Mouse (Mus musculus) ES-Bruce4 (cell line): ENCODE data around the gene Cdk8. TPM values are rescaled to one million over a fixed set of nuclear protein-coding genes. Genes with fewer than 3 reads are reported as not detected.
"Not testable (repeated sequence)": the region's sequence is repeated elsewhere in the genome, so short reads cannot be mapped to it uniquely, and the experiment has no call there.

Experiments
- H3K27ac ChIP-seq: 2 replicates; pipeline ENCODE4 v1.5.1; 2012; ENCODE audit warnings: low read length, inconsistent platforms; ENCODE audit not compliant: insufficient read depth
- H3K27me3 ChIP-seq: 2 replicates; pipeline ENCODE4 v1.6.1; 2012; ENCODE audit warnings: mild to moderate bottlenecking, low read length, inconsistent platforms; ENCODE audit not compliant: control insufficient read depth, poor library complexity, insufficient read depth, severe bottlenecking
- H3K36me3 ChIP-seq: 2 replicates; pipeline ENCODE4 v1.6.1; 2012; ENCODE audit warnings: inconsistent platforms, mild to moderate bottlenecking, low read length, moderate library complexity; ENCODE audit not compliant: control insufficient read depth, poor library complexity, insufficient read depth, severe bottlenecking
- H3K4me1 ChIP-seq: one replicate; pipeline ENCODE4 v1.8.1; 2011; ENCODE audit warnings: low read length; ENCODE audit not compliant: control insufficient read depth, insufficient read depth
- H3K4me3 ChIP-seq: 2 replicates; pipeline ENCODE4 v1.5.1; 2011; ENCODE audit warnings: low read depth, mild to moderate bottlenecking, low read length
- H3K9ac ChIP-seq: 2 replicates; pipeline ENCODE4 v1.6.1; 2012; ENCODE audit warnings: low read depth, mild to moderate bottlenecking, inconsistent platforms; ENCODE audit not compliant: poor library complexity, severe bottlenecking
- H3K9me3 ChIP-seq: replicated peaks from 2 replicates; pipeline ENCODE4 v1.6.1; 2012; ENCODE audit warnings: mild to moderate bottlenecking, low read length, inconsistent platforms; ENCODE audit not compliant: control insufficient read depth, poor library complexity, insufficient read depth, severe bottlenecking
- CTCF ChIP-seq: IDR thresholded peaks from one replicate; pipeline ENCODE4 v1.8.1; 2011; ENCODE audit warnings: low read depth, low read length
- EP300 ChIP-seq: IDR thresholded peaks from 2 replicates; pipeline ENCODE4 v1.6.1; 2011; ENCODE audit warnings: low read depth, low read length; ENCODE audit not compliant: insufficient read depth
- POLR2A ChIP-seq: IDR thresholded peaks from one replicate; pipeline ENCODE4 v1.8.1; 2011; ENCODE audit warnings: low read length; ENCODE audit not compliant: insufficient read depth
- polyA plus RNA-seq: library from polyadenylated mRNA; stranded (reverse); fragments of >200 nt; gene quantifications from 2 replicates; pipeline ENCODE4 v1.2.4, GENCODE M21; 2011; ENCODE audit warnings: low read depth; ENCODE audit not compliant: missing spikeins, insufficient read depth, insufficient read length

Gene Cdk8
- 76.5 and 81.2 TPM in 2 replicates for polyA plus RNA-seq

GRCm38 (mm10) chr5:146230864-146231654, at the start of gene Cdk8:
Gene Cdk8, plus strand, starts transcription at chr5:146231230.
- Histone ChIP-seq H3K4me1 (no peaks in the 10 kb centered on the region), H3K36me3 (no peaks in the 10 kb centered on the region; the same call in 1 of the 2 replicates), H3K9ac (peak within 1 kb of the TSS; percentile 84), H3K27ac (peak within 1 kb of the TSS; percentile 75), H3K4me3 (peak within 1 kb of the TSS; percentile 85), H3K27me3 (no peaks in the 10 kb centered on the region), H3K9me3 (no peaks in the 10 kb centered on the region)
- TF ChIP-seq EP300 (no peak), CTCF (no peak), POLR2A (no peak)

GRCm38 (mm10) chr5:146185204-146185603, 45.8 kb upstream of the Cdk8 start, which contains the start of gene 1700001J03Rik:
Gene 1700001J03Rik, minus strand, starts transcription at chr5:146185304.
- not testable (repeated sequence) for H3K36me3 ChIP-seq, H3K9ac ChIP-seq, H3K4me1 ChIP-seq, H3K4me3 ChIP-seq, H3K27me3 ChIP-seq, H3K9me3 ChIP-seq, H3K27ac ChIP-seq

- H3K4me3 ChIP-seq, H3K9me3 ChIP-seq, H3K9ac ChIP-seq, H3K27me3 ChIP-seq, H3K36me3 ChIP-seq, H3K27ac ChIP-seq, H3K4me1 ChIP-seq: not testable (repeated sequence)
- TF ChIP-seq CTCF, result peak; percentile 52
Measured at GRCm38 (mm10) chr5:146187441-146187840, 43.6 kb upstream of the Cdk8 start.

- H3K36me3 ChIP-seq, result no peaks in the 10 kb centered on the region
- H3K9ac ChIP-seq, result no peak overlapping the region
- H3K27me3 ChIP-seq, result no peaks in the 10 kb centered on the region
- H3K27ac ChIP-seq, result no peak overlapping the region
- no peak overlapping the region for H3K4me3 ChIP-seq
- TF ChIP-seq EP300 (no peak), CTCF (peak; percentile 0)
- no peaks in the 10 kb centered on the region for H3K9me3 ChIP-seq
- H3K4me1 ChIP-seq, result no peaks in the 10 kb centered on the region
Measured at GRCm38 (mm10) chr5:146188144-146188543, 42.9 kb upstream of the Cdk8 start.

GRCm38 (mm10) chr5:146188712-146189111, 42.3 kb upstream of the Cdk8 start:
- TF ChIP-seq CTCF, result no peak
- no peak for TF ChIP-seq EP300
- no peak for TF ChIP-seq POLR2A

GRCm38 (mm10) chr5:146190093-146190492, 40.9 kb upstream of the Cdk8 start:
- Histone ChIP-seq H3K27me3 (no peaks in the 10 kb centered on the region), H3K27ac (no peak overlapping the region), H3K4me1 (no peaks in the 10 kb centered on the region), H3K4me3 (no peak overlapping the region), H3K9ac (no peak overlapping the region), H3K9me3 (no peaks in the 10 kb centered on the region), H3K36me3 (no peaks in the 10 kb centered on the region)
- TF ChIP-seq POLR2A (no peak), CTCF (no peak), EP300 (no peak)

More at GRCm38 (mm10) chr5:146188712-146189111, 42.3 kb upstream of the Cdk8 start:
- Histone ChIP-seq H3K36me3 (no peaks in the 10 kb centered on the region), H3K9me3 (no peaks in the 10 kb centered on the region), H3K4me1 (no peaks in the 10 kb centered on the region), H3K27me3 (no peaks in the 10 kb centered on the region), H3K4me3 (no peak overlapping the region), H3K9ac (no peak overlapping the region), H3K27ac (no peak overlapping the region)
